Mouse (Mus musculus): ENCODE results near the gene Shc1. TPM values are rescaled to one million over a fixed set of nuclear protein-coding genes. Genes with fewer than 3 reads are reported as not detected.

The Shc1 gene
- total RNA-seq, 2 experiments from 2014 or later = 59.1 to 62.1 TPM

Other genes with a start within 250 kb of the Shc1 start
- 10 to 100 TPM; 49.4 to 49.6 TPM for gene Scamp3, start 241.0 kb upstream of the Shc1 start, total RNA-seq (2021)
- gene Fam189b, start 235.3 kb upstream of the Shc1 start, total RNA-seq (2021) = 1 to 10 TPM; 7.9 to 8.3 TPM
- gene Gba, start 215.5 kb upstream of the Shc1 start, total RNA-seq (2021) = 10 to 100 TPM; 24.2 to 24.7 TPM
- gene Thbs3, start 203.3 kb upstream of the Shc1 start, total RNA-seq (2021) = 10 to 100 TPM; 20.4 to 21.8 TPM
- gene Mtx1, start 191.4 kb upstream of the Shc1 start, total RNA-seq (2021) = 10 to 100 TPM; 73.7 to 77.2 TPM
- under 1 TPM; 0.20 to 0.34 TPM for gene Muc1, start 189.4 kb upstream of the Shc1 start, total RNA-seq (2021)
- gene Krtcap2, start 172.5 kb upstream of the Shc1 start, total RNA-seq (2021) = 10 to 100 TPM; 84.4 to 88.0 TPM
- gene Trim46, start 172.1 kb upstream of the Shc1 start, total RNA-seq (2021) = 1 to 10 TPM in 1 of 2 experiments, under 1 TPM in 1; 0.77 to 1.1 TPM
- gene Dpm3, start 159.1 kb upstream of the Shc1 start, total RNA-seq (2021) = 10 to 100 TPM; 60.2 to 64.2 TPM
- gene Slc50a1, start 147.9 kb upstream of the Shc1 start, total RNA-seq (2021) = 10 to 100 TPM; 29.3 to 31.3 TPM
- 10 to 100 TPM; 48.8 to 57.5 TPM for gene Efna1, start 137.3 kb upstream of the Shc1 start, total RNA-seq (2021)
- gene Efna3, start 95.5 kb upstream of the Shc1 start, total RNA-seq (2021) = under 1 TPM in 1 of 2 experiments, not detected in 1; 0.17 TPM
- 1 to 10 TPM; 1.9 to 2.2 TPM for gene Efna4, start 80.4 kb upstream of the Shc1 start, total RNA-seq (2021)
- 100 to 1,000 TPM; 101 to 118 TPM for gene Adam15, start 68.4 kb upstream of the Shc1 start, total RNA-seq (2021)
- gene Dcst2, start 56.5 kb upstream of the Shc1 start, total RNA-seq (2021) = under 1 TPM in 1 of 2 experiments, not detected in 1; 0.26 TPM
- under 1 TPM; 0.43 to 0.57 TPM for gene Dcst1, start 53.2 kb upstream of the Shc1 start, total RNA-seq (2021)
- gene Zbtb7b, start 23.7 kb upstream of the Shc1 start, total RNA-seq (2021) = 10 to 100 TPM; 20.2 to 25.6 TPM
- under 1 TPM in 1 of 2 experiments, not detected in 1; 0.64 TPM for gene Lenep, start 15.7 kb upstream of the Shc1 start, total RNA-seq (2021)
- 10 to 100 TPM; 44.4 TPM for gene Flad1, start 6.6 kb upstream of the Shc1 start, total RNA-seq (2021)
- 10 to 100 TPM; 26.6 to 26.9 TPM for gene Cks1b, start 60 bp upstream of the Shc1 start, total RNA-seq (2021)
- 10 to 100 TPM; 16.8 to 22.3 TPM for gene Pygo2, start 11.8 kb downstream of the Shc1 start, total RNA-seq (2021)
- 10 to 100 TPM; 66.5 to 66.8 TPM for gene Pbxip1, start 18.3 kb downstream of the Shc1 start, total RNA-seq (2021)
- 10 to 100 TPM in 1 of 2 experiments, 1 to 10 TPM in 1; 8.9 to 12.1 TPM for gene Pmvk, start 36.1 kb downstream of the Shc1 start, total RNA-seq (2021)
- 1 to 10 TPM; 7.4 to 8.8 TPM for gene Kcnn3, start 101.7 kb downstream of the Shc1 start, total RNA-seq (2021)

All from heart, postnatal 10 days (tissue).